ENCODE assay signal across 17 mouse cellular contexts in the genomic region with DNA sequence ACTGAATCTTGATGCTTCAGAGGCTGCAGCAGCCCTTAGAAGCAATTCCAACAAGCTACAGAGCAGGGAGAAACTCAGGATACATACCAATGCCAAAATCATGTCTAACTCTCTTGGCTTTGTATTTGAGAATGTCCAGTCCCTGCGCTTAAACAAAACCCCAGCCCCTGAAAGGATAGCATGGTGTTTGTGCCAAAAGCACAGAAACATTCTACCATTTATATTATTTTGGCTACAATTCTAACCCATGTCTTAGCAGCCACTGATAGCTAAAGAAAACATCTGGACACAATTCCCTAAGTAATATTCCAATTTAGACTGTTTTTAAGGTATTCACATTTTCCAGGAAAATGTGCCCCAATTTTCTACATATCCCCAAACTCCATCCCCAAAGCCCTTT.
DNase-seq lines count a peak whose midpoint lies in the region; ATAC-seq and TF ChIP-seq lines count a peak whose summit lies in the region.
"Had no signal": no experiment of that assay in that cellular context is flagged by ENCODE, and none has a peak within 500 bp of the region (broad histone marks: within the 10 kb centered on the region; RNA-seq: fewer than 3 reads in every experiment).

No protein-coding gene starts in this region.

- TF ChIP-seq CTCF in hindbrain, postnatal 0 days (IDR thresholded peaks at IDR 0.05; ENCODE audit: low read depth) = no peak
- TF ChIP-seq CTCF in lung, postnatal 0 days (IDR thresholded peaks at IDR 0.05) = no peak

- no peak overlapping the region for H3K4me3 ChIP-seq in hindbrain, postnatal 0 days (ENCODE audit: low read length)
- H3K4me3 ChIP-seq in hindbrain, embryonic 12.5 days = no peak overlapping the region
- H3K4me3 ChIP-seq in lung, postnatal 0 days (ENCODE audit: low read depth, low read length) = no peak overlapping the region
- H3K4me3 ChIP-seq: erythroblast, embryonic 14.5 days; forebrain, embryonic 15.5 days; midbrain, embryonic 12.5 days had no signal

- no peak for ATAC-seq in hindbrain, postnatal 0 days
- no peak for ATAC-seq in hindbrain, embryonic 12.5 days (ENCODE audit: low FRiP score)
- ATAC-seq in lung, postnatal 0 days = peak; percentile 16; the same call in 1 of the 2 replicates
- ATAC-seq: forebrain, embryonic 15.5 days had no signal

- 74% methylated on average over 1 of the region's 1 CpGs for WGBS in hindbrain, postnatal 0 days
- WGBS in hindbrain, embryonic 12.5 days = 97% methylated on average over 1 of the region's 1 CpGs
- 57% methylated on average over 1 of the region's 1 CpGs for WGBS in lung, postnatal 0 days

- no peak overlapping the region for H3K4me2 ChIP-seq in hindbrain, postnatal 0 days (ENCODE audit: low read depth, low read length)
- no peak overlapping the region for H3K4me2 ChIP-seq in hindbrain, embryonic 12.5 days (replicated peaks)
- no peak overlapping the region for H3K4me2 ChIP-seq in lung, postnatal 0 days (replicated peaks; ENCODE audit: low read depth, low read length)
- H3K4me2 ChIP-seq: forebrain, embryonic 15.5 days; midbrain, embryonic 12.5 days had no signal

- no peak overlapping the region for H3K27ac ChIP-seq in hindbrain, postnatal 0 days
- H3K27ac ChIP-seq in hindbrain, embryonic 12.5 days = no peak overlapping the region
- no peak overlapping the region for H3K27ac ChIP-seq in lung, postnatal 0 days (ENCODE audit: low read length)
- H3K27ac ChIP-seq: forebrain, embryonic 15.5 days; liver, embryonic 14.5 days; midbrain, embryonic 12.5 days had no signal

- 0 out of 2 replicates have a peak, but pooled peaks have one; percentile 13 for TF ChIP-seq EP300 in lung, postnatal 0 days (IDR thresholded peaks at IDR 0.05)

- DNase-seq in heart, adult 11 months = peak; percentile 82
- DNase-seq in heart, adult 9 months (ENCODE audit: low spot score in 2 of 2) = no peak
- peak; percentile 21 for DNase-seq in hindbrain, postnatal 0 days (ENCODE audit: low spot score)
- peak; percentile 57 for DNase-seq in lung, postnatal 0 days (ENCODE audit: low spot score)
- DNase-seq in lung, adult 18-20 months = no peak
- no peak for DNase-seq in T-cell, adult 2 months (ENCODE audit: low spot score)
- no peak for DNase-seq in layer of hippocampus, postnatal 14 days (ENCODE audit: low spot score in 2 of 2)
- DNase-seq: adrenal gland, adult 2 months; cerebellum, postnatal 10 days; kidney, adult 2 months; layer of hippocampus, postnatal 36 days; thymus, postnatal 4 days had no signal

- no peaks in the 10 kb centered on the region for H3K4me1 ChIP-seq in hindbrain, postnatal 0 days (ENCODE audit: insufficient read depth, low read length)
- H3K4me1 ChIP-seq in hindbrain, embryonic 12.5 days = no peaks in the 10 kb centered on the region
- no peaks in the 10 kb centered on the region for H3K4me1 ChIP-seq in lung, postnatal 0 days (ENCODE audit: insufficient read depth, low read depth, low read length)

- no peak overlapping the region for H3K9ac ChIP-seq in hindbrain, postnatal 0 days (replicated peaks; ENCODE audit: low read length)
- no peak overlapping the region for H3K9ac ChIP-seq in hindbrain, embryonic 12.5 days
- no peak overlapping the region for H3K9ac ChIP-seq in lung, postnatal 0 days (replicated peaks; ENCODE audit: low read depth)
- H3K9ac ChIP-seq: forebrain, embryonic 15.5 days; liver, embryonic 14.5 days; midbrain, embryonic 12.5 days had no signal

- peaks cover 8% of the 10 kb centered on the region; the same call in 1 of the 2 replicates for H3K36me3 ChIP-seq in hindbrain, postnatal 0 days (ENCODE audit: insufficient read depth, low read length)
- H3K36me3 ChIP-seq in hindbrain, embryonic 12.5 days = no peaks in the 10 kb centered on the region
- H3K36me3 ChIP-seq in lung, postnatal 0 days (ENCODE audit: insufficient read depth, low read length) = no peaks in the 10 kb centered on the region

- no peaks in the 10 kb centered on the region for H3K27me3 ChIP-seq in hindbrain, postnatal 0 days (ENCODE audit: insufficient read depth, low read length)
- no peaks in the 10 kb centered on the region for H3K27me3 ChIP-seq in hindbrain, embryonic 12.5 days
- no peaks in the 10 kb centered on the region for H3K27me3 ChIP-seq in lung, postnatal 0 days (replicated peaks; ENCODE audit: insufficient read depth, low read length)
- H3K27me3 ChIP-seq: forebrain, embryonic 15.5 days; midbrain, embryonic 12.5 days had no signal

- H3K9me3 ChIP-seq in hindbrain, postnatal 0 days (ENCODE audit: low read length) = no peaks in the 10 kb centered on the region
- H3K9me3 ChIP-seq in hindbrain, embryonic 12.5 days (replicated peaks) = no peaks in the 10 kb centered on the region
- H3K9me3 ChIP-seq in lung, postnatal 0 days (ENCODE audit: low read length) = no peaks in the 10 kb centered on the region
- H3K9me3 ChIP-seq: forebrain, embryonic 15.5 days; midbrain, embryonic 12.5 days had no signal

Comparison
In these comparisons a context has a peak if more than half of its experiments do, and no peak if none do; other contexts are left out.
1. DNase-seq: peak in heart, adult 11 months (single experiment), hindbrain, postnatal 0 days (single experiment) and lung, postnatal 0 days (single experiment); none in heart, adult 9 months (0 of 2), lung, adult 18-20 months (0 of 2), T-cell, adult 2 months (single experiment) and layer of hippocampus, postnatal 14 days (0 of 2).